Mouse (Mus musculus) frontal cortex, adult 2 months (tissue): ENCODE data around the gene Fam114a1. TPM values are rescaled to one million over a fixed set of nuclear protein-coding genes. Genes with fewer than 3 reads are reported as not detected.

Experiments used
- polyA plus RNA-seq: library from polyadenylated mRNA; depleted of rRNA; stranded (reverse); fragments of >200 nt; gene quantifications from 2 replicates; pipeline ENCODE4 v1.2.3, GENCODE M21; 2012; rRNA removed

Fam114a1 gene
- polyA plus RNA-seq, 1 experiment: 6.4 TPM

Other genes with a start within 250 kb of the Fam114a1 start
- gene Klf3, start 166.7 kb upstream of the Fam114a1 start, polyA plus RNA-seq: 21.7 and 25.4 TPM in 2 replicates
- 0.67 and 0.70 TPM in 2 replicates for gene Tlr1, start 36.5 kb upstream of the Fam114a1 start, polyA plus RNA-seq
- 0.96 and 1.1 TPM in 2 replicates for gene Tlr6, start 10.0 kb upstream of the Fam114a1 start, polyA plus RNA-seq
- 0.40 and 0.44 TPM in 2 replicates for gene Tmem156, start 122.1 kb downstream of the Fam114a1 start, polyA plus RNA-seq
- gene Klhl5, start 137.5 kb downstream of the Fam114a1 start, polyA plus RNA-seq: 55.7 and 59.4 TPM in 2 replicates
- gene Wdr19, start 229.6 kb downstream of the Fam114a1 start, polyA plus RNA-seq: 17.5 and 20.7 TPM in 2 replicates